Mouse (Mus musculus) left cerebral cortex, adult 11 months (tissue): ENCODE data around the gene Mrps34.

Source experiments
- DNase-seq: peaks from one replicate; pipeline ENCODE4 v3.0.0; 2022; ENCODE audit warnings: low spot score

Gene Mrps34

DNA sequence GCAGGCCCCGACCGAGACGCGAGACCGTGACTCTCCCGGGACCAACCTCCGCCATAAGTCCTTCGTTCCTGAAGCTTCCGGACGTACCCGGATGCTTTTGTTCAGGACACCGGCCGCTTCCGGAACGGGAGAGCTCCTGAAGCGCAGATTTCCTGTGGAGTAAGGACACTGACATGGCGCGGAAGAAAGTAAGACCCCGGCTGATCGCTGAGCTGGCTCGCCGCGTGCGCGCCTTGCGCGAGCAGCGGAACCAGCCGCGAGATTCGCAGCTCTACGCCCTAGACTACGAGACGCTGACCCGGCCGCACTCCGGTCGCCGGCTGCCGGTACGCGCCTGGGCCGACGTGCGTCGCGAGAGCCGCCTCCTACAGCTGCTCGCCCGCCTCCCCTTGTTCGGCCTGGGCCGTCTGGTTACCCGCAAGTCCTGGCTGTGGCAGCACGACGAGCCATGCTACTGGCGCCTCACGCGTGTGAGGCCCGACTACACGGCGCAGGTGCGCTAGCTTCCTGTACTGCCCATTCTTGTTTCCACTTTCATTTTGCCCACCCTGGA, at the start of gene Mrps34, which contains the start of gene Eme2:
Mrps34 (plus strand) TSS at position 122 of the 553 bp plus-strand sequence.
Eme2 (minus strand) TSS at position 93 of the 553 bp plus-strand sequence.
- DNase-seq, result peak; percentile 71

- DNase-seq, result no peak
These were observed 47.5 kb upstream of the Mrps34 start for GRCm38 (mm10) chr17:24847386-24847785.

GRCm38 (mm10) chr17:24848600-24849031, 46.3 kb upstream of the Mrps34 start:
- no peak for DNase-seq

DNA sequence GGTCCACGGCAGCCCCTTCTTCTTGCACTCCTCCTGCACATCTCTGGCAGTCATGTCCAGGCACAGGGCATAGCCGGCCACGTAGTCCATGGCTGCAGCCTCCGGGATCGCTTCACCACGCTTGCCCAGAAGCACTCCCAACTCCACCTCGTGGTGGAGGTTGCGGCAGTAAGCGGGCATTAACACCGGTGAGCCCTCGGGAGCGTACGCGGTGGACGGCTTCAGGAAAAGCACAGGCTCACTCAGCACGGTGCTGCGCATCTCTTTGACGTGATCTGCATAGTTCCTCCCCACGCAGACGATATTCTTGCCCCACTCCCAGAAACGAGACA, 45.2 kb upstream of the Mrps34 start:
- DNase-seq, result no peak

- peak; percentile 96 for DNase-seq
These were observed 44.7 kb upstream of the Mrps34 start, which contains the start of gene Fahd1 for GRCm38 (mm10) chr17:24850065-24850772. Fahd1 (minus strand) TSS chr17:24850364.

DNA sequence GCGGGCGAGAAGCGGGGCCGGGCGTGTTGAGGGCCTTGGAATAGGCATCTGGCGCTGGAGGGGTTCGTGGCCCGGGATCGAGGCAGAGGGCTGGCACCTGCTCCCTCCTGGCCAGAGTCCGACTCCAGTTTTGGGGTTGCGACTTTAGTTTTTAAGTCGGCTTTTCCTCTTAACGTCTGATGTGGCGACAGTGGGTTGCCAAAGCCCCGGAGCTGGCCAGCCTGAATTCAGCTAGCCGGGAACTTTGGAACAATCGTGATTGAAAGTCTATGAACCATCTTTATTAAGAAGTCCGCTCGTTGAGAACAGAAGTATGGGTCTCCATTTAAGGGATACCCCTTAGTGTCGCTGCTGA, 44.2 kb upstream of the Mrps34 start:
- no peak for DNase-seq

DNA sequence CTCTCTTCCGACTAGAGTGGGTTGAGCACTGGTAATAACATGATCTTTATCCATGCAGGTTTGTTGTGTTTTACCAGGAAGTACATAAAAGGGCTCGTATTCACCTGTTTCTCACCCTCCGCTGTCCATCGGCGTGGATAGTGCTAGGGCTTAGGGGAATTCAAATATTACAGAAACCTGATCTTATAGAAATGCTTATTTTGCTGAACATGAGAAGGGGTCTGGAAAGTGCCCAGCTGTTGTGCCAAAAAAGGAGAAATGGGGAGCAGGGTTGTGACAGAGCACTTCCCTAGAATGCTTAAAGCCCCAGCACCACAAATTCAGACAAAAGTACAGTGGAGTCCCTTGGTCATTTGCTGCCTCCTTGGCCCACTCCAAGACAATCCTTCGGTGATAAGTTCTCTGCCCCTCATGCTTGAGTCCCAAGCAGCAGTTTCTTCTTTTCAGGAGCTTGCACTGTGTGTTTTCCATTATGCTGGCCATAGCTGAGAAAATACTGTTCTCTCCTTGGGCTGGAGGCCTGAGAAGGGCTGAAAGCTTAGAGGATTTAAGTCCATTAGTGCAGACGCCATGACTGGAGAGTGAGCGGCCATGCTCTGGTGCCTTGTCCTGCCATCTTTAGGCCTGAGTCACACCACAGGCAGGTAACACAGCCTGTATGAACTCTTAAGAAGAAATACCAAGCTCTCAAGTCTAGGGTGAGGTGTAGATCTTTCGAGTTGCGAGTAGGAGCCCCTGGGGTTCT, 43.4 kb upstream of the Mrps34 start:
- no peak for DNase-seq

- no peak for DNase-seq
These were observed 39.0 kb upstream of the Mrps34 start for GRCm38 (mm10) chr17:24855838-24856464.

DNA sequence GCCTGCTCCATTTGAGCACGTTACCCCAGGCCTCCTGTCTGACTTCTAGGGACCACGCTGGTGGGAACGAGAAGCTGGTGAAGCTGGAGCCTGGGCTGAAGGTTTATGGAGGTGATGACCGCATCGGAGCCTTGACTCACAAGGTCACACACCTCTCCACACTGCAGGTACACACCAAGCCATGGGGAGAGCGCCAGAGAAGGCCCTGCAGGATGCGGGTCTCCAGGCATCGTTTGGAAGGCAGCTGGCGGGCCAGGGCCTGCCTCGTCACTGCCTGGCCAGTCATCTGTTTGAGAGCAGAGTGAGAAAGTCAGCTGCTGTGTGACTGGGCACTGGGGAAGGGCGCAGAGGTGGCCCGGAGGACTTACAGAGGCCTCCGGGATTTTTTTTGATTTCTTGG, 38.3 kb upstream of the Mrps34 start:
- DNase-seq, result no peak

GRCm38 (mm10) chr17:24857831-24858470, 37.0 kb upstream of the Mrps34 start:
- no peak for DNase-seq

GRCm38 (mm10) chr17:24858967-24859366, 35.9 kb upstream of the Mrps34 start:
- DNase-seq, result no peak

- no peak for DNase-seq
These were observed 34.8 kb upstream of the Mrps34 start for GRCm38 (mm10) chr17:24860076-24860475.

DNA sequence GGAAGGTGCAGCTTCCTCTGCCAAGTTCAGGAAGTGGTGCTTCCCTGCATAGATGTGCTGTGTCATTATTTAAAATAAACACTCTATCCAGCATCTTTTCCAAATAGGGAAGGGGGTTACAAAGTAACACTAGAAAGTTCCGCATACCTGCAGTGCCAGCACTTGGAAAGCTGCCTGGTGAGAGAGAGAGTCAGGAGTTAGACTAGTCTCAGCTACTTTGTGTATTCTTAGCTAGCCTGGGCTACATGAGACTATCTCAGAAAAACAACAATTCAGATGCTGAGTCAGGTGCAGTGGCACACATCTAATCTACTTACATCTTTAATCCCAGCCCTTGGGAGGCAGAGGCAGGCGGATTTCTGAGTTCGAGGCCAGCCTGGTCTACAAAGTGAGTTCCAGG, 33.1 kb upstream of the Mrps34 start:
- DNase-seq, result no peak

- DNase-seq, result no peak
These were observed 29.1 kb upstream of the Mrps34 start, which contains the start of gene Igfals for GRCm38 (mm10) chr17:24865776-24866175. Igfals (plus strand) TSS chr17:24865997.

DNA sequence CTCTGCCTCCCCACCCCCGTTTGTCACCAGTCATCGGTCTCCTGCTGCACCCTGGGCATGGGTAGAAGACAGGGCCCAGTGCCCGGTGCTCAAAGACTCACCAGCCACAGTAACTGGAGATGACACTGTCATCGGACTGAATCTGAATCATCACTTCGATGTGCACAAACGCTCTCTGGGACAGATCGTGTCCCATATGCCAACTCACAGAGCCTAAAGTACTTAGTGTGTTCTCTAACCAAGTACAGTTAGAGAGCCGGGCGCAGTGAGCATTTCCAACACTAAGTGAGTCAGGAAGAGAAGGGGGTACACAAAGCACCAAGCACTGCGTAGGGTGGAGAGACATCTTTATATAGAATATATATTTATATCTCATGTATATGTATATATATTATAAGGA, 27.0 kb upstream of the Mrps34 start:
- no peak for DNase-seq

GRCm38 (mm10) chr17:24873695-24874404, 21.1 kb upstream of the Mrps34 start:
- no peak for DNase-seq

GRCm38 (mm10) chr17:24874405-24874745, 20.5 kb upstream of the Mrps34 start:
- DNase-seq, result no peak

GRCm38 (mm10) chr17:24874989-24875388, 19.9 kb upstream of the Mrps34 start:
- DNase-seq, result no peak

- DNase-seq, result no peak
These were observed 17.4 kb upstream of the Mrps34 start for GRCm38 (mm10) chr17:24877336-24878116.

GRCm38 (mm10) chr17:24878117-24878397, 16.9 kb upstream of the Mrps34 start:
- DNase-seq, result no peak

- DNase-seq, result no peak
These were observed 16.4 kb upstream of the Mrps34 start for GRCm38 (mm10) chr17:24878531-24878930.
